Mouse (Mus musculus) heart, postnatal 10 days (tissue): ENCODE results near the gene Sypl2. TPM values are rescaled to one million over a fixed set of nuclear protein-coding genes. Genes with fewer than 3 reads are reported as not detected.
A peak's percentile ranks its signal among the peaks of the same experiment; 100 is the strongest.

ENCODE experiments used
- DNase-seq, 2 experiments: peaks; one replicate each; pipeline ENCODE4 v3.0.0; 2021
- intact Hi-C: fragments of 180-260 bp; cut with DNase I; formaldehyde crosslinking; loops from one replicate; pipeline ENCODE4 v1.15.1; 2025
- total RNA-seq, 2 experiments: library from RNA; stranded (reverse); gene quantifications; 2 replicates each; pipeline ENCODE4 v1.2.3; 2021

The Sypl2 gene
- total RNA-seq, 2 experiments from 2014 or later, result 0.64 to 0.65 TPM

- intact Hi-C loops, result no loop called here
- DNase-seq, result no peak
Observed at GRCm38 (mm10) chr3:108209001-108209400, 17.4 kb downstream of the Sypl2 start.

GRCm38 (mm10) chr3:108206731-108207375 lies 19.6 kb downstream of the Sypl2 start:
- DNase-seq, result no peak
- intact Hi-C loops, result no loop called here

GRCm38 (mm10) chr3:108205601-108206000 lies 20.8 kb downstream of the Sypl2 start:
- no peak for DNase-seq
- intact Hi-C loops, result no loop called here

- DNase-seq, result no peak
- intact Hi-C loops, result loop anchor here (1.0 kb wide), 1 partner anchor 40 kb away; no protein-coding TSS in a partner anchor
Observed at GRCm38 (mm10) chr3:108204470-108204869, 22.0 kb downstream of the Sypl2 start.

GRCm38 (mm10) chr3:108203621-108204325 lies 22.7 kb downstream of the Sypl2 start:
- peak; percentile 82 to 91 for DNase-seq
- intact Hi-C loops, result loop anchor here (1.0 kb wide), 1 partner anchor 39 kb away; no protein-coding TSS in a partner anchor

GRCm38 (mm10) chr3:108203212-108203611 lies 23.2 kb downstream of the Sypl2 start:
- DNase-seq, result no peak
- intact Hi-C loops, result no loop called here

- intact Hi-C loops, result no loop called here
- no peak for DNase-seq
Observed at GRCm38 (mm10) chr3:108202506-108202905, 23.9 kb downstream of the Sypl2 start.

- peak; percentile 95 for DNase-seq
- intact Hi-C loops, result no loop called here
Observed at GRCm38 (mm10) chr3:108200329-108201323, 25.8 kb downstream of the Sypl2 start, which contains the start of gene Cyb561d1. Gene Cyb561d1, minus strand, starts transcription at chr3:108201212.

- DNase-seq, result no peak
- intact Hi-C loops, result no loop called here
Observed at GRCm38 (mm10) chr3:108199231-108199630, 27.2 kb downstream of the Sypl2 start.

GRCm38 (mm10) chr3:108197066-108197497 lies 29.4 kb downstream of the Sypl2 start:
- intact Hi-C loops, result no loop called here
- DNase-seq, result peak in 1 of 2 experiments; percentile 47

- intact Hi-C loops, result no loop called here
- no peak for DNase-seq
Observed at GRCm38 (mm10) chr3:108195941-108196590, 30.4 kb downstream of the Sypl2 start.

GRCm38 (mm10) chr3:108195287-108195686 lies 31.2 kb downstream of the Sypl2 start:
- intact Hi-C loops, result no loop called here
- no peak for DNase-seq

- DNase-seq, result no peak
- intact Hi-C loops, result no loop called here
Observed at GRCm38 (mm10) chr3:108193686-108194085, 32.8 kb downstream of the Sypl2 start.

- intact Hi-C loops, result no loop called here
- DNase-seq, result no peak
Observed at GRCm38 (mm10) chr3:108189897-108190296, 36.6 kb downstream of the Sypl2 start.

GRCm38 (mm10) chr3:108188716-108189490 lies 37.5 kb downstream of the Sypl2 start:
- intact Hi-C loops, result no loop called here
- no peak for DNase-seq

GRCm38 (mm10) chr3:108187111-108187795 lies 39.2 kb downstream of the Sypl2 start:
- intact Hi-C loops, result no loop called here
- DNase-seq, result no peak

GRCm38 (mm10) chr3:108186098-108187047 lies 40.1 kb downstream of the Sypl2 start, which contains the start of gene Amigo1:
Gene Amigo1, plus strand, starts transcription at chr3:108186335.
- intact Hi-C loops, result no loop called here
- DNase-seq, result peak; percentile 54 to 58
